Mouse (Mus musculus) cortical plate, adult 2 months (tissue): ENCODE measurements at regions not wholly inside any gene's neighbourhood (a gene's known extent, or its start where the extent isn't known, plus 50 kb on each side); places are given as distances from the start of the nearest gene placed in this dataset.

Source experiments
- CTCF ChIP-seq: fragments of 200-500 bp; IDR thresholded peaks from 2 replicates; pipeline ENCODE4 v1.5.1; 2011; ENCODE audit warnings: mild to moderate bottlenecking, control low read depth, low read length; ENCODE audit not compliant: insufficient read depth; ENCODE audit errors: extremely low read depth
- POLR2A ChIP-seq: fragments of 200-500 bp; IDR thresholded peaks from 2 replicates; pipeline ENCODE4 v1.6.1; 2011; ENCODE audit warnings: mild to moderate bottlenecking, low read length, control low read depth; ENCODE audit not compliant: insufficient read depth; ENCODE audit errors: extremely low read depth

GRCm38 (mm10) chr8:89141529-89142235 is 97.7 kb upstream of the Sall1 start:
- TF ChIP-seq CTCF (no peak), POLR2A (no peak)
